ENCODE assay signal across 9 mouse cellular contexts in genomic region chr4:118138891-118139290, GRCm38 (mm10). TPM values are rescaled to one million over a fixed set of nuclear protein-coding genes. Genes with fewer than 3 reads are reported as not detected.
DNase-seq lines count a peak whose midpoint lies in the region; ATAC-seq and TF ChIP-seq lines count a peak whose summit lies in the region.
"Had no signal": no experiment of that assay in that cellular context is flagged by ENCODE, and none has a peak within 500 bp of the region (broad histone marks: within the 10 kb centered on the region; RNA-seq: fewer than 3 reads in every experiment).

No protein-coding gene starts in this region.

- no peak overlapping the region for H3K4me3 ChIP-seq in midbrain, postnatal 0 days (ENCODE audit: low read depth, low read length)
- no peak overlapping the region for H3K4me3 ChIP-seq in midbrain, embryonic 13.5 days (replicated peaks)
- H3K4me3 ChIP-seq: liver, embryonic 15.5 days had no signal

- H3K9me3 ChIP-seq in midbrain, postnatal 0 days (ENCODE audit: low read length) = no peaks in the 10 kb centered on the region
- no peaks in the 10 kb centered on the region for H3K9me3 ChIP-seq in midbrain, embryonic 13.5 days
- H3K9me3 ChIP-seq: liver, embryonic 15.5 days had no signal

- no peak for ATAC-seq in midbrain, postnatal 0 days (ENCODE audit: low FRiP score)
- no peak for ATAC-seq in midbrain, embryonic 13.5 days

- no peak for TF ChIP-seq CTCF in midbrain, postnatal 0 days (IDR thresholded peaks at IDR 0.05)

- peak; percentile 87 for DNase-seq in midbrain, postnatal 0 days (ENCODE audit: low spot score)
- DNase-seq in brain, embryonic 18.5 days (ENCODE audit: low read depth, low spot score) = peak; percentile 26
- DNase-seq in gonadal fat pad, adult 2 months (ENCODE audit: low read depth) = peak; percentile 81
- DNase-seq in layer of hippocampus, postnatal 14 days (ENCODE audit: low spot score in 2 of 2) = peak; percentile 50 to 73
- peak; percentile 60 for DNase-seq in right cerebral cortex, postnatal 25 days
- DNase-seq in embryo, embryonic 9.5 days (ENCODE audit: extremely low spot score) = no peak
- DNase-seq in urinary bladder, postnatal 4 days (ENCODE audit: low spot score in 2 of 2) = no peak

- H3K4me1 ChIP-seq in midbrain, postnatal 0 days (ENCODE audit: insufficient read depth, low read length) = no peaks in the 10 kb centered on the region
- H3K4me1 ChIP-seq in midbrain, embryonic 13.5 days (replicated peaks) = peaks cover 8% of the 10 kb centered on the region

- H3K27me3 ChIP-seq in midbrain, postnatal 0 days (ENCODE audit: insufficient read depth, low read length) = no peaks in the 10 kb centered on the region
- no peaks in the 10 kb centered on the region for H3K27me3 ChIP-seq in midbrain, embryonic 13.5 days
- H3K27me3 ChIP-seq: liver, embryonic 15.5 days had no signal

- H3K36me3 ChIP-seq in midbrain, postnatal 0 days (ENCODE audit: insufficient read depth, low read length) = peaks cover 63% of the 10 kb centered on the region
- H3K36me3 ChIP-seq in midbrain, embryonic 13.5 days = peaks cover 77% of the 10 kb centered on the region

- WGBS in midbrain, postnatal 0 days = 64% methylated on average over 5 of the region's 5 CpGs
- WGBS in midbrain, embryonic 13.5 days = 83% methylated on average over 5 of the region's 5 CpGs

- H3K27ac ChIP-seq in midbrain, postnatal 0 days (ENCODE audit: low read depth, low read length) = no peak overlapping the region
- no peak overlapping the region for H3K27ac ChIP-seq in midbrain, embryonic 13.5 days
- H3K27ac ChIP-seq: liver, embryonic 15.5 days had no signal

- no peak overlapping the region for H3K9ac ChIP-seq in midbrain, postnatal 0 days (replicated peaks; ENCODE audit: low read length, poor library complexity, severe bottlenecking)
- no peak overlapping the region for H3K9ac ChIP-seq in midbrain, embryonic 13.5 days (replicated peaks)
- H3K9ac ChIP-seq: liver, embryonic 15.5 days had no signal

- H3K4me2 ChIP-seq in midbrain, postnatal 0 days (ENCODE audit: low read depth, low read length, poor library complexity, severe bottlenecking) = no peak overlapping the region
- H3K4me2 ChIP-seq in midbrain, embryonic 13.5 days (replicated peaks) = no peak overlapping the region
- H3K4me2 ChIP-seq: liver, embryonic 15.5 days had no signal

RNA-seq across cellular contexts. Expression of gene St3gal3, which starts 4.2 kb away (rescaled TPM):
- total RNA-seq in midbrain, postnatal 0 days (2014; rRNA removed) = 41.9 and 46.3 TPM in 2 replicates
- 10.6 and 10.7 TPM in 2 replicates for polyA plus RNA-seq in midbrain, postnatal 0 days (2015; fragmentation: Nextera tagmentation; extraction: Ambion mirVana)
- polyA plus RNA-seq in midbrain, embryonic 13.5 days (2015; fragmentation: Nextera tagmentation; extraction: Ambion mirVana) = 9.7 and 12.5 TPM in 2 replicates
- 51.8 and 59.3 TPM in 2 replicates for polyA plus RNA-seq in gonadal fat pad, adult 2 months (2012; rRNA removed)
- 10 to 100 TPM; 40.7 to 43.0 TPM for total RNA-seq in layer of hippocampus, postnatal 14 days (2021)

RNA-seq across cellular contexts. Expression of gene Kdm4a, which starts 41.0 kb away (rescaled TPM):
- total RNA-seq in midbrain, postnatal 0 days (2014; rRNA removed) = 88.8 and 90.9 TPM in 2 replicates
- 32.0 and 34.8 TPM in 2 replicates for polyA plus RNA-seq in midbrain, postnatal 0 days (2015; fragmentation: Nextera tagmentation; extraction: Ambion mirVana)
- 63.7 and 64.8 TPM in 2 replicates for polyA plus RNA-seq in midbrain, embryonic 13.5 days (2015; fragmentation: Nextera tagmentation; extraction: Ambion mirVana)
- polyA plus RNA-seq in gonadal fat pad, adult 2 months (2012; rRNA removed) = 34.3 and 39.0 TPM in 2 replicates
- 10 to 100 TPM; 52.6 to 55.7 TPM for total RNA-seq in layer of hippocampus, postnatal 14 days (2021)

Comparison
In these comparisons a context has a peak if more than half of its experiments do, and no peak if none do; other contexts are left out.
1. DNase-seq: peak in midbrain, postnatal 0 days (single experiment), brain, embryonic 18.5 days (single experiment), gonadal fat pad, adult 2 months (single experiment), layer of hippocampus, postnatal 14 days (2 of 2) and right cerebral cortex, postnatal 25 days (single experiment); none in embryo, embryonic 9.5 days (single experiment) and urinary bladder, postnatal 4 days (0 of 2).